Mouse (Mus musculus) thymus, adult 2 months (tissue): Measurements from ENCODE around the gene Ier5.

ENCODE experiments used
- CTCF ChIP-seq: fragments of 200-500 bp; IDR thresholded peaks from 2 replicates; pipeline ENCODE4 v1.5.1; 2012; ENCODE audit warnings: mild to moderate bottlenecking, control low read depth, low read length, moderate library complexity, borderline replicate concordance; ENCODE audit not compliant: control insufficient read depth, poor library complexity, insufficient read depth; ENCODE audit errors: extremely low read depth
- POLR2A ChIP-seq: fragments of 200-500 bp; IDR thresholded peaks from 2 replicates; pipeline ENCODE4 v1.6.1; 2012; ENCODE audit warnings: mild to moderate bottlenecking, low read length, control low read depth, moderate library complexity; ENCODE audit not compliant: control insufficient read depth, poor library complexity, insufficient read depth; ENCODE audit errors: extremely low read depth

GRCm38 (mm10) chr1:155084839-155085238, 14.6 kb downstream of the Ier5 start:
- TF ChIP-seq POLR2A (no peak), CTCF (no peak)
